ENCODE assay signal across 16 mouse cellular contexts in the genomic region with DNA sequence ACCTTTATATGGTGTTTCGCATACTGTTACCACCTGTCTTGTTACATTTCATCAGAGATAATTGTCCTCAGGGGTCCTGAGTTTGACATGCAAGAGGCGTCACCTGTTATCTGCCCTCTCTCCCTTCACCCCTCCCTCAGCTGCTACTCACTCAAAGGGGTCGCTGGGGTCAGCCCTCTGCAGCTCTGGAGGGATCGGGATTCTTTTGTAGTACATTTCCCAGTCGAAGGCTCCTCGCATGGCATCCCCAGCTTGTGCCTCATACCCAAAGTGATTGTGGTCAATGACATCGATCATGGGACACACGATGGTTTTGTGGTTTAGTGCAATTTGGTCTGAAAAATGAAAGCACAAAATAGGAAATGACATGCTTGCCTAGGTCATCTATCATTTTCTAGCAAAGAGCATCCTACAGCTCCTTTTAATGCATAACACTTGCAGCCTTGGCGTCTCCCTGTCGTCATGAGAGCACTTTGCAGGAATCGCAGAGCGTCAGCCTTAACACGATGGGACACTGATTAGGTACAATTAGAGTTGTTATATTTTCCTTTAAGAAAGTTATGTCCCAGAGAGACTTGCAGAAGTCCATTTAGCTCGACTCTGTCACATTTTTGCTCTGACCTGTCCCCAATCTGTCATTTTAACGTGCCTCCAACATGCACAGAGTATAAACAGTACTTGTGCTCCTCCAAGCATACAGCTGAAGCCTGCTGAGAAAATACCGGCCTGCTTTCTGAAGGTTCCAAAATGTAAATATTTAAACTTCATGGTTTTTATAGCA.
DNase-seq lines count a peak whose midpoint lies in the region; ATAC-seq lines count a peak whose summit lies in the region.
"Had no signal": no experiment of that assay in that cellular context is flagged by ENCODE, and none has a peak within 500 bp of the region (broad histone marks: within the 10 kb centered on the region; RNA-seq: fewer than 3 reads in every experiment).

No protein-coding gene starts in this region.

- WGBS in lung, embryonic 16.5 days, result 21% methylated on average over 16 of the region's 16 CpGs
- WGBS in embryonic facial prominence, embryonic 12.5 days, result 15% methylated on average over 16 of the region's 16 CpGs

- H3K9ac ChIP-seq in lung, embryonic 16.5 days (ENCODE audit: low read length), result no peak overlapping the region
- no peak overlapping the region for H3K9ac ChIP-seq in embryonic facial prominence, embryonic 12.5 days
- H3K9ac ChIP-seq: forebrain, postnatal 0 days had no signal

- no peak overlapping the region for H3K4me3 ChIP-seq in lung, embryonic 16.5 days (ENCODE audit: low read length)
- no peak overlapping the region for H3K4me3 ChIP-seq in embryonic facial prominence, embryonic 12.5 days
- H3K4me3 ChIP-seq: myocyte had no signal

- no peak overlapping the region for H3K27ac ChIP-seq in lung, embryonic 16.5 days (ENCODE audit: low read length)
- no peak overlapping the region for H3K27ac ChIP-seq in embryonic facial prominence, embryonic 12.5 days

- H3K4me1 ChIP-seq in lung, embryonic 16.5 days (replicated peaks; ENCODE audit: control insufficient read depth, insufficient read depth, low read length), result peaks cover 3% of the 10 kb centered on the region; the same call in 1 of the 2 replicates
- peaks cover 12% of the 10 kb centered on the region; the same call in 1 of the 2 replicates for H3K4me1 ChIP-seq in embryonic facial prominence, embryonic 12.5 days

- ATAC-seq in lung, embryonic 16.5 days (ENCODE audit: low read depth), result peak; percentile 60
- peak; percentile 68 for ATAC-seq in embryonic facial prominence, embryonic 12.5 days (ENCODE audit: insufficient number of reproducible peaks, insufficient read depth, low FRiP score, low TSS enrichment)
- ATAC-seq in CD4-positive, CD25-positive, alpha-beta regulatory T cell, adult 4 months, result no peak
- ATAC-seq: forebrain, postnatal 0 days had no signal

- no peaks in the 10 kb centered on the region for H3K36me3 ChIP-seq in lung, embryonic 16.5 days (ENCODE audit: control insufficient read depth, insufficient read depth, low read length)
- no peaks in the 10 kb centered on the region for H3K36me3 ChIP-seq in embryonic facial prominence, embryonic 12.5 days

- H3K9me3 ChIP-seq in lung, embryonic 16.5 days (ENCODE audit: control insufficient read depth, low read length), result no peaks in the 10 kb centered on the region
- no peaks in the 10 kb centered on the region for H3K9me3 ChIP-seq in embryonic facial prominence, embryonic 12.5 days

- DNase-seq in cerebellum, adult 9-10 months, result peak; percentile 38
- no peak for DNase-seq in cerebellum, postnatal 14 days
- DNase-seq in lung, postnatal 4 days, result no peak
- peak; percentile 86 for DNase-seq in retina, embryonic 14.5 days (ENCODE audit: low spot score)
- DNase-seq in thymus, adult 18-20 months, result no peak
- DNase-seq: adrenal gland, postnatal 10 days; forebrain, postnatal 0 days; gastrocnemius, postnatal 14 days; kidney, postnatal 4 days; lung, postnatal 36 days; spleen, adult 18-20 months had no signal

- H3K4me2 ChIP-seq in lung, embryonic 16.5 days (ENCODE audit: low read depth, low read length), result 0 out of 2 replicates have a peak overlapping the region, but pooled peaks have one; percentile 25
- no peak overlapping the region for H3K4me2 ChIP-seq in embryonic facial prominence, embryonic 12.5 days (replicated peaks)
- H3K4me2 ChIP-seq: heart, embryonic 11.5 days had no signal

- no peaks in the 10 kb centered on the region for H3K27me3 ChIP-seq in lung, embryonic 16.5 days (ENCODE audit: control insufficient read depth, insufficient read depth, low read depth, low read length)
- H3K27me3 ChIP-seq in embryonic facial prominence, embryonic 12.5 days, result no peaks in the 10 kb centered on the region

Comparison
In these comparisons a context has a peak if more than half of its experiments do, and no peak if none do; other contexts are left out.
1. DNase-seq: peak in cerebellum, adult 9-10 months (single experiment) and retina, embryonic 14.5 days (single experiment); none in cerebellum, postnatal 14 days (0 of 2), lung, postnatal 4 days (0 of 2) and thymus, adult 18-20 months (0 of 2).